Mouse (Mus musculus) embryonic facial prominence, embryonic 15.5 days (tissue): ENCODE data around the gene Med25. TPM values are rescaled to one million over a fixed set of nuclear protein-coding genes. Genes with fewer than 3 reads are reported as not detected.

ENCODE experiments used
- ATAC-seq: fragments of 200-750 bp; cut with Nextera tagmentation; 2 replicates; pipeline ENCODE4 v1.8.0; 2017; ENCODE audit warnings: low read depth, moderate TSS enrichment; ENCODE audit not compliant: insufficient number of reproducible peaks, low FRiP score, low TSS enrichment
- H3K27ac ChIP-seq: fragments of 300-500 bp; sonication (generic); replicated peaks from 2 replicates; pipeline ENCODE4 v1.5.1; 2015; ENCODE audit warnings: mild to moderate bottlenecking, inconsistent platforms
- H3K27me3 ChIP-seq: fragments of 300-500 bp; sonication (generic); 2 replicates; pipeline ENCODE4 v1.6.1; 2015; ENCODE audit warnings: inconsistent platforms
- H3K36me3 ChIP-seq: fragments of 300-500 bp; sonication (generic); 2 replicates; pipeline ENCODE4 v1.6.1; 2015; ENCODE audit warnings: mild to moderate bottlenecking, inconsistent platforms
- H3K4me1 ChIP-seq: fragments of 300-500 bp; sonication (generic); 2 replicates; pipeline ENCODE4 v1.6.1; 2015; ENCODE audit warnings: inconsistent platforms
- H3K4me2 ChIP-seq: fragments of 300-500 bp; sonication (generic); replicated peaks from 2 replicates; pipeline ENCODE4 v1.6.1; 2015; ENCODE audit warnings: mild to moderate bottlenecking, inconsistent platforms
- H3K4me3 ChIP-seq: fragments of 300-500 bp; sonication (generic); replicated peaks from 2 replicates; pipeline ENCODE4 v1.5.1; 2015; ENCODE audit warnings: mild to moderate bottlenecking, inconsistent platforms
- H3K9ac ChIP-seq: fragments of 300-500 bp; sonication (generic); 2 replicates; pipeline ENCODE4 v1.6.1; 2015; ENCODE audit warnings: inconsistent platforms
- H3K9me3 ChIP-seq: fragments of 300-500 bp; sonication (generic); replicated peaks from 2 replicates; pipeline ENCODE4 v1.6.1; 2016; ENCODE audit warnings: inconsistent platforms
- WGBS: fragments of 180-500 bp; shearing (Covaris S2); methylation state at CpG from one replicate; pipeline ENCODE4 v1.1.7; 2015; 5-methylcytosine and 5-hydroxymethylcytosine counted together
- polyA plus RNA-seq: library from polyadenylated mRNA; unstranded; fragments of >200 nt; fragmentation: Nextera tagmentation; extraction: Ambion mirVana; gene quantifications from 2 replicates; pipeline ENCODE4 v1.2.1, GENCODE M21; 2015

Med25 gene
- polyA plus RNA-seq, result 110 and 122 TPM in 2 replicates

DNA sequence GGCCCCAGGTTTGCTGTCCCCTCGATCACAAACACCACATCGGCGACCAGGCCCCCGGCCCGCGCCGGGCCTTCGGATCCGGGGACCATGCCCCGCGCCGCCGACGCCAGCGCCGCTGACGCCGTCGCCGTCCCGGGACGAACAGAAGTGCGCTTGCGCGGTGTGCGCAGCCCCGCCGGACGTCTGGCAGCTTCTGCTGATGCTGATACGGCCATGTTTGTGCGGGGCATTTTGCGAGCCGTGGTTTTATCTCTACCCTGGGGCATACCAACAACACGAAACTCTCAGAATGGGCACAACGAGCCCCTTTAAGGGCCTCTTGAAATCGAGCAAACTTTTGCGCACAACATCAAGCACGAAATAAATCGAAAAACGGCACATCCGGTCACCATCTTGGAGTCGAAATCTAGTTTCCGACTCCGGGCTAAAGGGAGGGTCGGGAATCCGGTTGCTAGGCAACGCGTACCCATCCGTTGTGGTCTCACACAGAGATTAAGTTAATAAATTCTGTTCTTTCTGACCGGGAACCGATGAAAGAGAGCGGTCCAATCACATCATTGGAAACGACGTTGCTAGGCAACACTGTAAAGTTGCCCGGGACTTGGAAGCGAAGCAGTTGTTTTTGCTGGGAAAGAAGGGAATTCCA is at the start of gene Med25:
Gene Med25 (minus strand): TSS at position 437 of the 646 bp plus-strand sequence.
- Histone ChIP-seq H3K36me3 (peaks cover 17% of the 10 kb centered on the region), H3K9me3 (no peaks in the 10 kb centered on the region), H3K9ac (peak within 1 kb of the TSS; percentile 66), H3K4me2 (peak within 1 kb of the TSS; percentile 69), H3K27ac (peak within 1 kb of the TSS; percentile 100), H3K27me3 (no peaks in the 10 kb centered on the region), H3K4me1 (peaks cover 47% of the 10 kb centered on the region), H3K4me3 (peak within 1 kb of the TSS; percentile 78)
- WGBS, result under 1% methylated on average over 56 of the region's 56 CpGs
- ATAC-seq, result peak; percentile 83

GRCm38 (mm10) chr7:44938680-44939079 is 46.2 kb upstream of the Med25 start:
- H3K4me2 ChIP-seq, result no peak overlapping the region
- no peaks in the 10 kb centered on the region for H3K36me3 ChIP-seq
- H3K4me1 ChIP-seq, result no peaks in the 10 kb centered on the region
- WGBS, result 86% methylated on average over 4 of the region's 4 CpGs
- H3K27me3 ChIP-seq, result no peaks in the 10 kb centered on the region
- ATAC-seq, result no peak
- no peak overlapping the region for H3K9ac ChIP-seq
- no peak overlapping the region for H3K4me3 ChIP-seq
- no peak overlapping the region for H3K27ac ChIP-seq
- no peaks in the 10 kb centered on the region for H3K9me3 ChIP-seq

DNA sequence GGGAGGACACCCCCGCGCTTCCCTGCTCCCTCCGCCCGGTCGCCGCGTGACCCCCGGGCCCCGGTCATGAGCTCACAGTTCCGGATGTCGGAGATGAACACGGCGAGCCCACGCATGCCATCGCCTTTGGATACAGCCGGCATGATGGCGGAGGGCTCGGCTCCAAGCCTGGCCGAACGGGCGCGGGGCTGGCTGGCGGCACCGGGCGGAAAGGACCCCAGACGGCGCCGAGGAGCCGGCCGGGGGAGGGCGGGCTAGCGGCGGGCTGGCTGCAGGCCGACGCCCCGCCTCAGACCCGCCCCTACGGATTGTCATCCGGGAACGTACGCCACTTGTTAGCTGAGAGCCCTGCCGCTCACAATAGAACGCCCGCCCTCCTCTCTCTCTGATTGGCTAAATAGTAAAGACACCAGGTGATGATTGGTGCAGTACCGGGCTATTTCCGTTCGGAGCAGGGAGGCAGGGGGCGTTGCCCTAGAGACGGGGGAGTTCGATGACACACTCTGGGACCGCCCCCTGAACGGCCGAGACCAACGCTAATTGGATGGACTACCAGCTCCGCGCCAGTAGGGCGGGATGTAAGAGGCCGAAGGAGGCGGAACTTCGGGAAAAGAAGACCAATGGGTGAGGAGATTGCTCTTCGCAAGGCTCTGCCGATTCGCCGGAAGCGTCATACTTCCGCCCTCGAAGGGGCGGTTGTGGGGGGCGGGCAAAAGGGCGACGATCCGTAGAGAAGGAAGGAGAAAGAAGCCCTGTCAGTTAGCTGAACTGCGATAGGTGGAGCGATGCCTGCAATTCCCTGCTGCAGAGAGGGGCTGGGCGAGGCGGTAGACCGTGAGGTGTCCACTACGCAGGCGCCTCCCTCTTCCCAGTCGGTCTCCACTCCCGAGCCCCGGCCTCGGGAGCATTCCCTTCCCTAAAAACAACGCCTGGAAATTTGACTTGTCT is 37.0 kb upstream of the Med25 start, which contains the start of gene Ap2a1:
Gene Ap2a1 (minus strand): TSS at position 293 of the 948 bp plus-strand sequence.
- ATAC-seq, result peak; percentile 99

GRCm38 (mm10) chr7:44928570-44928969 is 36.1 kb upstream of the Med25 start:
- Histone ChIP-seq H3K36me3 (peaks cover 21% of the 10 kb centered on the region), H3K27me3 (no peaks in the 10 kb centered on the region), H3K27ac (no peak overlapping the region), H3K4me1 (peaks cover 13% of the 10 kb centered on the region), H3K9me3 (no peaks in the 10 kb centered on the region), H3K4me3 (peak overlapping the region; percentile 97), H3K4me2 (peak overlapping the region; percentile 65), H3K9ac (peak overlapping the region; percentile 97)
- ATAC-seq, result no peak
- 6% methylated on average over 1 of the region's 1 CpGs for WGBS

More for the DNA sequence above, 37.0 kb upstream of the Med25 start, which contains the start of gene Ap2a1:
- Histone ChIP-seq H3K9me3 (no peaks in the 10 kb centered on the region), H3K9ac (peak within 1 kb of the TSS; percentile 97), H3K27me3 (no peaks in the 10 kb centered on the region), H3K4me1 (peaks cover 13% of the 10 kb centered on the region), H3K27ac (peak within 1 kb of the TSS; percentile 95), H3K4me2 (peak within 1 kb of the TSS; percentile 65), H3K4me3 (peak within 1 kb of the TSS; percentile 97), H3K36me3 (peaks cover 12% of the 10 kb centered on the region; the same call in 1 of the 2 replicates)
- WGBS, result under 1% methylated on average over 84 of the region's 84 CpGs

DNA sequence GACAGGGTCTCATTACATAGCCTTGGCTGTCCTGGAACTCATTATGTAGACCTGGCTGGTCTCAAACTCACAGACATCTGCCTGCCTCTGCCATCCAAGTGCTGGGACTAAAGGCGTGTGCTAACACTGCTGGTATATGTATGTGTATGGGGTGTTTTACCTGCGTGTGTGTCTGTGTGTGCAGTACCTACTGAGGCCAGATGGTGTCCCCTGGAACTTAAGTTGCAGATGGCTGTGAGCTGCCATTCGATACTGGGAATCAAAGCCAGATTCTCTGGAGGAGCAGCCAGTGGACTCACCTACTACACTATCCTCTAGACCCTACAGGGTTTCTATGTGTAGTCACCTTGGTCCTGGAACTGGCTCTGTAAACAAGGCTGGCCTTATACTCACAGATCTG is 33.0 kb upstream of the Med25 start:
- Histone ChIP-seq H3K27ac (no peak overlapping the region), H3K36me3 (peaks cover 45% of the 10 kb centered on the region), H3K4me3 (no peak overlapping the region), H3K9ac (no peak overlapping the region), H3K4me2 (no peak overlapping the region), H3K27me3 (no peaks in the 10 kb centered on the region), H3K9me3 (no peaks in the 10 kb centered on the region), H3K4me1 (peaks cover 13% of the 10 kb centered on the region)
- WGBS, result 62% methylated on average over 3 of the region's 3 CpGs
- no peak for ATAC-seq

DNA sequence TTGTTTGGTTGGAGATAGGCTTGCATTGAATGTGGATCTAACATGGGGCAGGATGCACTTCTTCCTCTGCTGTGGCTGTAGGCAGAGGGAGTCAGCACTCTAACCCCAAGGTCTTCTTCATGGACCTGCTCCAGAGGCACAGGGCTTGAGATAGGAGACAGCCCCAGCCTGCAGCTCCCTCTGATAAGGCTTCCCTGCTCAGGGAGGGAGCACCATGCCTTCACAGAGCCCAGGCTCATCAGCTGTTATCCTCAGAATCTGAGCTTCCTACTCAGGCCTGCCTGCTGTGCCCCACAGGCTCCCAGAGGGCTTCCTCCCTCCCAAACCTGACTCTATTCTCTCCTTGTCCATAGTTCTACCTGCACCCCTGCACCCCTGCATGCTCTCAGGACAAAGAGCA is 30.0 kb upstream of the Med25 start:
- H3K4me3 ChIP-seq, result no peak overlapping the region
- no peak overlapping the region for H3K27ac ChIP-seq
- peaks cover 48% of the 10 kb centered on the region for H3K36me3 ChIP-seq
- no peaks in the 10 kb centered on the region for H3K27me3 ChIP-seq
- no peak for ATAC-seq
- no peak overlapping the region for H3K4me2 ChIP-seq
- no peak overlapping the region for H3K9ac ChIP-seq
- no peaks in the 10 kb centered on the region for H3K9me3 ChIP-seq
- H3K4me1 ChIP-seq, result peaks cover 15% of the 10 kb centered on the region

GRCm38 (mm10) chr7:44919127-44919526 is 26.6 kb upstream of the Med25 start:
- H3K4me2 ChIP-seq, result no peak overlapping the region
- no peak overlapping the region for H3K4me3 ChIP-seq
- H3K4me1 ChIP-seq, result peaks cover 19% of the 10 kb centered on the region
- H3K27me3 ChIP-seq, result no peaks in the 10 kb centered on the region
- H3K9me3 ChIP-seq, result no peaks in the 10 kb centered on the region
- 47% methylated on average over 5 of the region's 5 CpGs for WGBS
- no peak overlapping the region for H3K9ac ChIP-seq
- H3K36me3 ChIP-seq, result peaks cover 59% of the 10 kb centered on the region
- peak overlapping the region; percentile 81 for H3K27ac ChIP-seq
- ATAC-seq, result 0 out of 2 replicates have a peak, but pooled peaks have one; percentile 55

GRCm38 (mm10) chr7:44918219-44918618 is 25.7 kb upstream of the Med25 start:
- Histone ChIP-seq H3K9me3 (no peaks in the 10 kb centered on the region), H3K27ac (peak overlapping the region; percentile 81), H3K36me3 (peaks cover 59% of the 10 kb centered on the region), H3K27me3 (no peaks in the 10 kb centered on the region), H3K4me1 (peaks cover 19% of the 10 kb centered on the region), H3K4me3 (no peak overlapping the region), H3K9ac (no peak overlapping the region), H3K4me2 (no peak overlapping the region)
- no peak for ATAC-seq
- 83% methylated on average over 3 of the region's 3 CpGs for WGBS

DNA sequence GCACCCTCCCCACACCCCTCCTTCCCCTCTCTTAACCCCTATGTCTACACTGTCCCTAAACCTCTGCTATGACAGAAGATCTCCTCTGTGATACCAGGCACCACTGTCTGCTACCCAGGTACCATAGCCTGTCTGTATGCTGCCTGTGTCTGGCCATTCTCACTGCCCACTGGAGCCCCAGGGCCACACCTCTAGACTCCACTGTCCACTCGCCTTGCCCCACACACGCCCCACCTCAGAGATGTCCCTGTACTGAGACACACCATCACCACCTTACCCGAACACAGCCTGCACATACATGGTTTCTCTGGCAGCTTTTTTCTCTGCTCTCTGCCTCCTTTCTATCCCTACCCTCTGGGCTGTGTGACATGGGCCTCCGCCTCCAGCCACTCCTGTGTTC is 24.4 kb upstream of the Med25 start:
- no peaks in the 10 kb centered on the region for H3K9me3 ChIP-seq
- H3K27ac ChIP-seq, result no peak overlapping the region; the same call in 1 of the 2 replicates
- H3K27me3 ChIP-seq, result no peaks in the 10 kb centered on the region
- no peak overlapping the region for H3K9ac ChIP-seq
- no peak for ATAC-seq
- peaks cover 19% of the 10 kb centered on the region for H3K4me1 ChIP-seq
- 85% methylated on average over 4 of the region's 4 CpGs for WGBS
- H3K36me3 ChIP-seq, result peaks cover 59% of the 10 kb centered on the region
- no peak overlapping the region for H3K4me2 ChIP-seq
- no peak overlapping the region for H3K4me3 ChIP-seq

GRCm38 (mm10) chr7:44916191-44916590 is 23.7 kb upstream of the Med25 start:
- 83% methylated on average over 6 of the region's 6 CpGs for WGBS
- Histone ChIP-seq H3K4me2 (no peak overlapping the region), H3K27ac (no peak overlapping the region), H3K9ac (no peak overlapping the region), H3K27me3 (no peaks in the 10 kb centered on the region), H3K9me3 (no peaks in the 10 kb centered on the region), H3K4me3 (no peak overlapping the region), H3K4me1 (peaks cover 19% of the 10 kb centered on the region), H3K36me3 (peaks cover 62% of the 10 kb centered on the region)
- ATAC-seq, result no peak

GRCm38 (mm10) chr7:44915314-44915713 is 22.8 kb upstream of the Med25 start:
- H3K4me2 ChIP-seq, result no peak overlapping the region
- H3K9me3 ChIP-seq, result no peaks in the 10 kb centered on the region
- no peak overlapping the region for H3K4me3 ChIP-seq
- peaks cover 63% of the 10 kb centered on the region for H3K36me3 ChIP-seq
- ATAC-seq, result no peak
- H3K9ac ChIP-seq, result no peak overlapping the region
- 90% methylated on average over 9 of the region's 9 CpGs for WGBS
- H3K27me3 ChIP-seq, result no peaks in the 10 kb centered on the region
- no peak overlapping the region for H3K27ac ChIP-seq
- peaks cover 19% of the 10 kb centered on the region for H3K4me1 ChIP-seq
